Mouse (Mus musculus) hindbrain, embryonic 14.5 days (tissue): ENCODE results near the gene Hist1h4c. TPM values are rescaled to one million over a fixed set of nuclear protein-coding genes. Genes with fewer than 3 reads are reported as not detected.
A peak's percentile ranks its signal among the peaks of the same experiment; 100 is the strongest.
"Not testable (repeated sequence)": the region's sequence is repeated elsewhere in the genome, so short reads cannot be mapped to it uniquely, and the experiment has no call there.

Experiments
- ATAC-seq: fragments of 200-750 bp; cut with Nextera tagmentation; 2 replicates; pipeline ENCODE4 v1.8.0; 2017; ENCODE audit warnings: moderate number of reproducible peaks, mild to moderate bottlenecking, moderate TSS enrichment, moderate library complexity; ENCODE audit not compliant: low FRiP score
- DNase-seq: peaks from one replicate; pipeline ENCODE4 v3.0.0-alpha.2; 2015; ENCODE audit warnings: low spot score
- H3K27ac ChIP-seq: fragments of 300-500 bp; sonication (generic); 2 replicates; pipeline ENCODE4 v1.5.1; 2014; ENCODE audit warnings: mild to moderate bottlenecking, moderate library complexity
- H3K27me3 ChIP-seq: fragments of 300-500 bp; sonication (generic); 2 replicates; pipeline ENCODE4 v1.6.1; 2014; ENCODE audit warnings: mild to moderate bottlenecking, low read length, mixed read lengths; ENCODE audit not compliant: control insufficient read depth, insufficient read depth
- H3K36me3 ChIP-seq: fragments of 300-500 bp; sonication (generic); replicated peaks from 2 replicates; pipeline ENCODE4 v1.6.1; 2014; ENCODE audit not compliant: control insufficient read depth, insufficient read depth
- H3K4me1 ChIP-seq: fragments of 300-500 bp; sonication (generic); replicated peaks from 2 replicates; pipeline ENCODE4 v1.6.1; 2014; ENCODE audit warnings: antibody characterized with exemption, low read length, mixed read lengths; ENCODE audit not compliant: control insufficient read depth, insufficient read depth
- H3K4me2 ChIP-seq: fragments of 300-500 bp; sonication (generic); replicated peaks from 2 replicates; pipeline ENCODE4 v1.6.1; 2014; ENCODE audit warnings: mild to moderate bottlenecking, moderate library complexity
- H3K4me3 ChIP-seq: fragments of 300-500 bp; sonication (generic); replicated peaks from 2 replicates; pipeline ENCODE4 v1.5.1; 2014; ENCODE audit warnings: mild to moderate bottlenecking, low read length
- H3K9ac ChIP-seq: fragments of 300-500 bp; sonication (generic); 2 replicates; pipeline ENCODE4 v1.6.1; 2014
- H3K9me3 ChIP-seq: fragments of 300-500 bp; sonication (generic); 2 replicates; pipeline ENCODE4 v1.6.1; 2016; ENCODE audit warnings: low read length; ENCODE audit not compliant: control insufficient read depth
- WGBS: fragments of 180-500 bp; shearing (Covaris S2); extraction: QIAGEN DNeasy Blood & Tissue Kit; methylation state at CpG from one replicate; pipeline ENCODE4 v1.1.7; 2014; 5-methylcytosine and 5-hydroxymethylcytosine counted together
- polyA plus RNA-seq: library from polyadenylated mRNA; unstranded; fragments of >200 nt; fragmentation: Nextera tagmentation; extraction: Ambion mirVana; gene quantifications from 2 replicates; pipeline ENCODE4 v1.2.1, GENCODE M21; 2014

Gene Hist1h4c
- 3.0 and 3.5 TPM in 2 replicates for polyA plus RNA-seq

- peak within 1 kb of the TSS; percentile 62 for H3K9ac ChIP-seq
- no peaks in the 10 kb centered on the region for H3K27me3 ChIP-seq
- peak; percentile 97 for ATAC-seq
- no peaks in the 10 kb centered on the region for H3K9me3 ChIP-seq
- H3K4me1 ChIP-seq = no peaks in the 10 kb centered on the region; the same call in 1 of the 2 replicates
- DNase-seq = peak; percentile 100
- peak within 1 kb of the TSS; percentile 72 for H3K4me2 ChIP-seq
- peak within 1 kb of the TSS; percentile 90 for H3K27ac ChIP-seq
- no peaks in the 10 kb centered on the region for H3K36me3 ChIP-seq
- H3K4me3 ChIP-seq = peak within 1 kb of the TSS; percentile 44
- WGBS = 0% methylated on average over 22 of the region's 22 CpGs
Observed at GRCm38 (mm10) chr13:23698300-23698693, at the start of gene Hist1h4c. Gene Hist1h4c (minus strand): TSS chr13:23698454.

- WGBS = 5% methylated on average over 4 of the region's 4 CpGs
- Histone ChIP-seq H3K9me3 (no peaks in the 10 kb centered on the region), H3K4me2 (no peak overlapping the region), H3K27ac (peak overlapping the region; percentile 92; the same call in 1 of the 2 replicates), H3K4me3 (no peak overlapping the region), H3K27me3 (no peaks in the 10 kb centered on the region), H3K36me3 (no peaks in the 10 kb centered on the region), H3K4me1 (peaks cover 15% of the 10 kb centered on the region), H3K9ac (0 out of 2 replicates have a peak overlapping the region, but pooled peaks have one; percentile 54)
- DNase-seq (no peak), ATAC-seq (no peak)
Observed at GRCm38 (mm10) chr13:23747892-23748288, 49.6 kb upstream of the Hist1h4c start.

- Histone ChIP-seq H3K4me1 (peaks cover 15% of the 10 kb centered on the region), H3K27me3 (no peaks in the 10 kb centered on the region), H3K4me3 (peak overlapping the region; percentile 29), H3K9ac (peak overlapping the region; percentile 54), H3K4me2 (peak overlapping the region; percentile 84), H3K36me3 (no peaks in the 10 kb centered on the region), H3K27ac (peak overlapping the region; percentile 92), H3K9me3 (no peaks in the 10 kb centered on the region)
- ATAC-seq = peak; percentile 4; the same call in 1 of the 2 replicates
- 5% methylated on average over 10 of the region's 13 CpGs for WGBS
- no peak for DNase-seq
Observed at GRCm38 (mm10) chr13:23747081-23747891, 49.0 kb upstream of the Hist1h4c start.

GRCm38 (mm10) chr13:23746201-23747080 is 48.2 kb upstream of the Hist1h4c start, which contains the start of gene Hist1h2bb:
Gene Hist1h2bb (plus strand): TSS chr13:23746734.
- H3K4me3 ChIP-seq = peak within 1 kb of the TSS; percentile 29

DNA sequence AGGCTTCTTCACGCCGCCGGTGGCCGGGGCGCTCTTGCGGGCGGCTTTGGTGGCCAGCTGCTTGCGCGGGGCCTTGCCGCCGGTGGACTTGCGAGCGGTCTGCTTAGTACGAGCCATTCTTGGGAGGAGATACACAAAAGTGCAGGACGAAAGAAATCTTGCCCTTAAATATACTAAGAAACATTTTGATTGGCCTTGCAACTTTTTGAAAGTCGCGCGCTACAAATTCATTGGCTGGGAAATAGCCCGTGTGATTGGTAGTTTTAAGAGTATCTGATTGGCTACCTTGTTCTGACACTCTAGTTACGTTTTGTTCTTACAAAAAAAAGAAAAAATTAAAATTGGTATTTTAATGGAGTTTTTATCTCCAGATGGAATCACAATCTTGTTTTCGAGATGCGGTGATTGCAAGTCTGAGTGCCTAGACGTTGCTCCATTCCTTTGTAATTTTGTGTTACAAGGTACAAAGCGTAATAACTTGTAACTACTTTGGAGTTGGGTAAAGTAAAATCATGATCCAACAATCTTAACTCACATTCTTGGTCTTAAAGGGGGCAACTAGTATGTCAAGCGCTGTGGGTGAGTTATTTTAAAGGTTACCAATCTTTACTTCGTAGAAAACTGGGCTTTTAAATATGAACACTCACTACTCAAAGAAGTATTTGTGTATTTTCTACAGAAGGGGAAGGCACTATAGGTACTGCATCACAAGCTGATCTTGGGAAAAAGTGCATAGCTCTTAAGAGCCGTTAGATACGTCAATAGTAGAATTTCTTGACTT is 47.3 kb upstream of the Hist1h4c start, which contains the start of gene Hist1h3c:
Gene Hist1h3c (minus strand): TSS at position 222 of the 781 bp plus-strand sequence.
- no peaks in the 10 kb centered on the region for H3K27me3 ChIP-seq
- WGBS = 1% methylated on average over 24 of the region's 28 CpGs
- H3K36me3 ChIP-seq = no peaks in the 10 kb centered on the region
- ATAC-seq = peak; percentile 75; the same call in 1 of the 2 replicates
- peak within 1 kb of the TSS; percentile 29 for H3K4me3 ChIP-seq
- DNase-seq = peak; percentile 95
- peak within 1 kb of the TSS; percentile 92 for H3K27ac ChIP-seq
- peak within 1 kb of the TSS; percentile 56 for H3K9ac ChIP-seq
- H3K9me3 ChIP-seq = no peaks in the 10 kb centered on the region
- H3K4me2 ChIP-seq = peak within 1 kb of the TSS; percentile 84
- peaks cover 11% of the 10 kb centered on the region for H3K4me1 ChIP-seq

More at GRCm38 (mm10) chr13:23746201-23747080, 48.2 kb upstream of the Hist1h4c start, which contains the start of gene Hist1h2bb:
- not testable (repeated sequence) for H3K36me3 ChIP-seq, H3K9me3 ChIP-seq, H3K27me3 ChIP-seq
- DNase-seq = peak; percentile 84
- peak; percentile 94 for ATAC-seq
- H3K9ac ChIP-seq = peak within 1 kb of the TSS; percentile 56
- H3K4me2 ChIP-seq = peak within 1 kb of the TSS; percentile 84
- peak within 1 kb of the TSS; percentile 92 for H3K27ac ChIP-seq
- under 1% methylated on average over 36 of the region's 58 CpGs for WGBS
- H3K4me1 ChIP-seq = peaks cover 11% of the 10 kb centered on the region

DNA sequence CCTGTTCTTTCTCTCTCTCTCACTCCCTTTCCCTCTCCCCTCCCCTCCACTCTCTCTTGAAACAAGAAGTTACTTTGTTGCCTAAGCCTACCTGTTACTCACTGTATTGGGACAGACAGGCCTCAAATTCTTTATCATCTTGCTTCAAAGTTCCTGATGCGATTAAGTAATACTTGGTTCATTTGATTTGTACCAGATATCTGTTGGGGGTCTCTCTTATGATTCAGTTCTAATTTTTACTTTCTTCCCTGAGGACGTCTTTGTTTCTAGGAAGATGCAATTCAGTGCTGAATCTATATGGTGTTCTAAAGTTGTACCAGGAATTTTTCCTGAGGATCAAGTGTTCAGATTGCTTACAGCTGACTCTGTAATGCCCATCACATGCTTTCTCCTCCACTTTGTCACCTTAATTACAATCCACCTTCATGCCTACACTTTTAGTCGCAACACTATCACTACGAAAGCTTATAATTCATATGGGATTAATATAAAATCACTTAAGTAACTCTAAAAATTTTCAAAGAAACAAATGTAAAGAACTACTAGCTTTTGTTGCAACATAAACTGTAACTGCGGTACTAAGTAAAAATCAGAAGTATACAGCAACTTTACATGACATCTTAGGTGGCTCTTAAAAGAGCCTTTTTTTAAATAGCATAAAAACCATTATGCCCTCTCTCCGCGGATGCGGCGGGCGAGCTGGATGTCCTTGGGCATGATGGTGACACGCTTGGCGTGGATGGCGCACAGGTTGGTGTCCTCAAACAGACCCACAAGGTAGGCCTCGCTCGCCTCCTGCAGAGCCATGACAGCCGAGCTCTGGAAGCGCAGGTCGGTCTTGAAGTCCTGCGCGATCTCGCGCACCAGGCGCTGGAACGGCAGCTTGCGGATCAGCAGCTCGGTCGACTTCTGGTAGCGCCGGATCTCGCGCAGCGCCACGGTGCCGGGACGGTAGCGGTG is 46.4 kb upstream of the Hist1h4c start:
- WGBS = 1% methylated on average over 17 of the region's 36 CpGs
- ATAC-seq (no peak), DNase-seq (no peak)
- no peaks in the 10 kb centered on the region for H3K9me3 ChIP-seq
- H3K4me2 ChIP-seq = peak overlapping the region; percentile 84
- no peaks in the 10 kb centered on the region for H3K27me3 ChIP-seq
- no peak overlapping the region for H3K9ac ChIP-seq
- peaks cover 17% of the 10 kb centered on the region for H3K4me1 ChIP-seq
- H3K27ac ChIP-seq = no peak overlapping the region
- peak overlapping the region; percentile 29 for H3K4me3 ChIP-seq
- H3K36me3 ChIP-seq = no peaks in the 10 kb centered on the region

DNA sequence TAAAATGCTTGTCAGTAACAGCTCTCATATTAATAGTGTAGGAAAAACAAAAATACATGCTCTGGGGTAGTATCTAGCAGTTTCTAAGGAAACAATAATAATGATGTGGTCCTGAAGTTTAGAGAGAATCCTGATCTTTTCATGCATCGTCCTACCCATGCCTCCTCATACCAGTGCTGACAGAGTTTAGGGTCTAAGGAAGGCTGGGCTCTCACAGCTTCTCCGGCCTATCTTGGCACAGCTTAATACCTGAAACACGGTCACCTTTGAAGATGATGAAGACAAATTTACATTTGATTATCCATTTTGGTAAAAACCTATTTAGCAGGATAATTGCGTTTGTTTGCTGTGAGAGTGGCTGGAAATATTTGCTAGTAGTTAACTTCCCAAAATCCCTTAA is 45.7 kb upstream of the Hist1h4c start:
- Histone ChIP-seq H3K27ac (no peak overlapping the region), H3K9me3 (no peaks in the 10 kb centered on the region), H3K4me3 (no peak overlapping the region), H3K4me2 (peak overlapping the region; percentile 84; the same call in 1 of the 2 replicates), H3K36me3 (no peaks in the 10 kb centered on the region), H3K9ac (no peak overlapping the region), H3K27me3 (no peaks in the 10 kb centered on the region), H3K4me1 (peaks cover 17% of the 10 kb centered on the region)
- WGBS = 55% methylated on average over 4 of the region's 4 CpGs
- ATAC-seq (no peak), DNase-seq (no peak)

DNA sequence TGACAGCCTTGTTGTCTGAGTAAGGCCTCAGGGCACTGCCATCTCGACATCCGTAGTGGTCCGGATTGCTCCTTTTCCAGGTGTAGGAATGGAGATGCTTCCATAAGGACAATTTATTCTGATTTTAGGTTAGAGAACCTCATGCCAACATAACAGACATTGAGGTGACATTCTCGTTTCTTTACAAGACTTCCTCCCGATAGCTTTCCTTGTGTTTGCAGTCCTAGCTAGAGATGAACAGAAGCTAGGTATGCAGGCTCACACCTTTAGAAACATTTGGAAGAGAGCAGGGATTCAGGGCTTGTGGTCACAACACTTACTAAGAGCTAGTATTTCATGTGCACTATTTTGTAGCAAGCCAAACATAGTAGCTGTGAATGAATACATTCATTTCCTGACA is 45.0 kb upstream of the Hist1h4c start:
- Histone ChIP-seq H3K9me3 (no peaks in the 10 kb centered on the region), H3K4me3 (no peak overlapping the region), H3K4me1 (peaks cover 18% of the 10 kb centered on the region), H3K36me3 (no peaks in the 10 kb centered on the region), H3K9ac (no peak overlapping the region), H3K27ac (no peak overlapping the region), H3K4me2 (no peak overlapping the region), H3K27me3 (no peaks in the 10 kb centered on the region)
- WGBS = 85% methylated on average over 5 of the region's 5 CpGs
- ATAC-seq = no peak
- DNase-seq = no peak
